Mouse (Mus musculus): ENCODE measurements at regions not wholly inside any gene's neighbourhood (a gene's known extent, or its start where the extent isn't known, plus 50 kb on each side); places are given as distances from the start of the nearest gene placed in this dataset.

DNA sequence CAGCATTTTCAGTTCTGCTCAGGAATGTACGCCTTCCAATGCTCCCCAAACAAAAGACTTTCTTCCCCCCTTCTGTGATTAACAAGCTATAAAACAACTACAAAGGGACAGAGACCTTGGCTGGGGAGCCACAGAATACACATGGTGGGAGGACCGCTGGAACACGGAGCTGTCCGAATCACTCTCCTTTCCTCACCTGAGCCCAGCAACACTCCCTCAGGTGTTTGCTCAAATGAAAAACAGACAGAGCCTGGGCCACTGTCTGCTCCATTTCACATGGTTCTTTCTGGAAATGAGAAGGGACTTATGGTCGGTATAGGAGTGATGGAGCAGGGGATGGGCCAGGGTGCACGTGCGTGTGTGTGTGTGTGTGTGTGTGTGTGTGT lies 215.9 kb downstream of the Mreg start:
- WGBS = 37% methylated on average over 7 of the region's 7 CpGs
- Histone ChIP-seq H3K27ac (ENCODE audit: insufficient read depth, low read length) (no peak overlapping the region), H3K4me3 (replicated peaks; ENCODE audit: insufficient read depth, low read depth, low read length) (no peak overlapping the region), H3K4me1 (ENCODE audit: control insufficient read depth, insufficient read depth, low read length) (no peaks in the 10 kb centered on the region), H3K27me3 (ENCODE audit: control insufficient read depth, insufficient read depth, low read length) (no peaks in the 10 kb centered on the region)
- DNase-seq = no peak
- TF ChIP-seq CTCF (IDR thresholded peaks at IDR 0.05; ENCODE audit: borderline replicate concordance, insufficient read depth, low read depth, low read length) (no peak), POLR2A (IDR thresholded peaks at IDR 0.05; ENCODE audit: borderline replicate concordance, insufficient read depth, low read length) (no peak)

- no peak overlapping the region for H3K27ac ChIP-seq (ENCODE audit: insufficient read depth, low read length)
Measured at GRCm38 (mm10) chr1:71995573-71996233, 216.4 kb downstream of the Mreg start.

GRCm38 (mm10) chr1:71990936-71991335 lies 221.2 kb downstream of the Mreg start:
- no peak overlapping the region for H3K4me3 ChIP-seq (replicated peaks; ENCODE audit: insufficient read depth, low read depth, low read length)
- 96% methylated on average over 3 of the region's 3 CpGs for WGBS

More at GRCm38 (mm10) chr1:71995573-71996233, 216.4 kb downstream of the Mreg start:
- Histone ChIP-seq H3K4me3 (replicated peaks; ENCODE audit: insufficient read depth, low read depth, low read length) (no peak overlapping the region), H3K27me3 (ENCODE audit: control insufficient read depth, insufficient read depth, low read length) (no peaks in the 10 kb centered on the region), H3K4me1 (ENCODE audit: control insufficient read depth, insufficient read depth, low read length) (no peaks in the 10 kb centered on the region)
- peak; percentile 4 to 7 for DNase-seq
- WGBS = 22% methylated on average over 16 of the region's 16 CpGs
- TF ChIP-seq POLR2A (IDR thresholded peaks at IDR 0.05; ENCODE audit: borderline replicate concordance, insufficient read depth, low read length) (no peak), CTCF (IDR thresholded peaks at IDR 0.05; ENCODE audit: borderline replicate concordance, insufficient read depth, low read depth, low read length) (no peak)

GRCm38 (mm10) chr1:71988086-71988485 lies 224.0 kb downstream of the Mreg start:
- WGBS = 86% methylated on average over 3 of the region's 3 CpGs
- no peak overlapping the region for H3K27ac ChIP-seq (ENCODE audit: insufficient read depth, low read length)
- H3K4me3 ChIP-seq (replicated peaks; ENCODE audit: insufficient read depth, low read depth, low read length) = no peak overlapping the region
- no peak for DNase-seq
- no peaks in the 10 kb centered on the region for H3K27me3 ChIP-seq (ENCODE audit: control insufficient read depth, insufficient read depth, low read length)
- H3K4me1 ChIP-seq (ENCODE audit: control insufficient read depth, insufficient read depth, low read length) = no peaks in the 10 kb centered on the region
- TF ChIP-seq CTCF (IDR thresholded peaks at IDR 0.05; ENCODE audit: borderline replicate concordance, insufficient read depth, low read depth, low read length) (no peak), POLR2A (IDR thresholded peaks at IDR 0.05; ENCODE audit: borderline replicate concordance, insufficient read depth, low read length) (no peak)

More at GRCm38 (mm10) chr1:71990936-71991335, 221.2 kb downstream of the Mreg start:
- no peak for TF ChIP-seq CTCF (IDR thresholded peaks at IDR 0.05; ENCODE audit: borderline replicate concordance, insufficient read depth, low read depth, low read length)
- no peak for TF ChIP-seq POLR2A (IDR thresholded peaks at IDR 0.05; ENCODE audit: borderline replicate concordance, insufficient read depth, low read length)
- H3K27me3 ChIP-seq (ENCODE audit: control insufficient read depth, insufficient read depth, low read length) = no peaks in the 10 kb centered on the region
- no peaks in the 10 kb centered on the region for H3K4me1 ChIP-seq (ENCODE audit: control insufficient read depth, insufficient read depth, low read length)
- H3K27ac ChIP-seq (ENCODE audit: insufficient read depth, low read length) = no peak overlapping the region
- no peak for DNase-seq

DNA sequence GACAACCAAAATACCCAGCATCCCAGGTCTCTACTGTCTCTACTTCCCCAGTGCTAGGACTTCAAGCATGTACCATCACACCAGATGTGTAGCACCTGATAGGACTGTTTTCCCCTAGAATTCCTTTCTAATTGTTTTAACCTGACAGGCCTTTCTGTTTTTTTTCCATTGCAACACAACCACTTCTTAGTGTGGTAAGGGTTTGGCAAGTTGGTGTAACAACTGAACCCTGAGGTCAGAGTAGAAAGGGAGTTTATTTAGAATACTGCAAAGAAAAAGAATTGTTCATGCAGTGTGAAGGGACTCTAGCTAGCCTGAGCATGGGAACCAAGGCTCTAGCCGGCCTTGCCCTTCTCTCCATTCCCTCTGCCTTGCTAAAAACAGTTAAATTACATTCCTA lies 226.1 kb downstream of the Mreg start:
- Histone ChIP-seq H3K4me1 (ENCODE audit: control insufficient read depth, insufficient read depth, low read length) (no peaks in the 10 kb centered on the region), H3K27me3 (ENCODE audit: control insufficient read depth, insufficient read depth, low read length) (no peaks in the 10 kb centered on the region), H3K27ac (ENCODE audit: insufficient read depth, low read length) (no peak overlapping the region), H3K4me3 (replicated peaks; ENCODE audit: insufficient read depth, low read depth, low read length) (no peak overlapping the region)
- no peak for TF ChIP-seq CTCF (IDR thresholded peaks at IDR 0.05; ENCODE audit: borderline replicate concordance, insufficient read depth, low read depth, low read length)
- TF ChIP-seq POLR2A (IDR thresholded peaks at IDR 0.05; ENCODE audit: borderline replicate concordance, insufficient read depth, low read length) = no peak
- DNase-seq = no peak
- 75% methylated on average over 1 of the region's 1 CpGs for WGBS

DNA sequence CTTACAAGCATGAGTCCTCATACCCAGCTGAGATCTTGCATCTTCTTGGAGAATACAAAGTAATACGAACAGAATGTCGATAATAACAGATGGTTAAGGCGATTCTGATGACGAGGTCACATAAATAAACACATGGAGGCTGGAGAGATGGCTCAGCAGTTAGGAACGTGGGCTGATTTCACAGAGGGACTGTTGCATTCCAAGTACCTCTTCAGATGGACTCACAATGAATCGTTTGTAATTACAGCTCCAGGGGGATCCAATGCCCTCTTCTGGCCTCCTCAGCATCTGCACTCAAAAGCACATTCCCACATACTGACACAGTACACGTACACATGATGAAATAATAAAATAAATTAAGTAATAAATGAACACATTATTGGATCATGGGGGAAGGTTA lies 228.3 kb downstream of the Mreg start:
- DNase-seq = no peak
- Histone ChIP-seq H3K27ac (ENCODE audit: insufficient read depth, low read length) (no peak overlapping the region), H3K4me1 (ENCODE audit: control insufficient read depth, insufficient read depth, low read length) (no peaks in the 10 kb centered on the region), H3K27me3 (ENCODE audit: control insufficient read depth, insufficient read depth, low read length) (no peaks in the 10 kb centered on the region), H3K4me3 (replicated peaks; ENCODE audit: insufficient read depth, low read depth, low read length) (no peak overlapping the region)
- no peak for TF ChIP-seq CTCF (IDR thresholded peaks at IDR 0.05; ENCODE audit: borderline replicate concordance, insufficient read depth, low read depth, low read length)
- TF ChIP-seq POLR2A (IDR thresholded peaks at IDR 0.05; ENCODE audit: borderline replicate concordance, insufficient read depth, low read length) = no peak
- WGBS = 79% methylated on average over 7 of the region's 7 CpGs

DNA sequence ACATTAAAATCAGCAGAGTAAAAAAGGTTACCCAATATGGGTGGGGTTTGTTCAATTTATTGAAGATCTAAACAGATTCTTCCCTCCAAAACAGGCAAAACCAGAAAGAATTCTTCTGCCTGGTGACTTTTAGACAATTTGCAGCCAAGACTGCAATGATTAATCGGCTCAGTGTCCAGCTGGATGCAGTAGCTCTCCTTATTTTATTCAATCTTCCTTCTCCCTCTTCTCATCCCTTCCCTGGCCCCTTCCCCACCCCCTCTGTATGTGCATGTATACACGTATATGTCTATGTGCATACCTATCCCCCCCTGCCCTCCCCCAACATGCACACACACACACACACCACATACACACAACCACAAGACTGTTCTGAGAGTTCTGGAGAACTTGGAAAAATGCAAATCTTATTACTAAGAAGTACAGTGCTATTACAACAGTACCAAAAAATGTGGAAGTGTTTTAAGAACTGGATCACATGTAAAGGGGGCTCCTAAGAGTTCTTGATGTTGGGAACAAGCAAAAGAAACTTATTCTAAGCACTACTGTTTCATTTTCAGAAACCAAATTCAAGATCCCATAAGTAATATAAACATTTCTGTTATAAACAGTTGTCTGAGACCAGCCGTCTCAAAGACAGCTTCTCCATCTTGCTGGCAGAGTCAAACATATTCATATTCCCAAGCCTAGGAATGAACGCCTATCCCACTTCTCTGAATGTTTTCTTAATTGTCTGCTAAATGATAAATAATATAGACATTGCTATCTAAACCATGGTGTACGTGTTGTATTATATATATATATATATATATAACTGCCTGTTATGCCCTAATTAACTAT lies 229.5 kb downstream of the Mreg start:
- no peak for DNase-seq
- 79% methylated on average over 5 of the region's 5 CpGs for WGBS
- TF ChIP-seq CTCF (IDR thresholded peaks at IDR 0.05; ENCODE audit: borderline replicate concordance, insufficient read depth, low read depth, low read length) (no peak), POLR2A (IDR thresholded peaks at IDR 0.05; ENCODE audit: borderline replicate concordance, insufficient read depth, low read length) (no peak)
- H3K27ac ChIP-seq (ENCODE audit: insufficient read depth, low read length) = no peak overlapping the region
- no peaks in the 10 kb centered on the region for H3K4me1 ChIP-seq (ENCODE audit: control insufficient read depth, insufficient read depth, low read length)
- no peaks in the 10 kb centered on the region for H3K27me3 ChIP-seq (ENCODE audit: control insufficient read depth, insufficient read depth, low read length)
- H3K4me3 ChIP-seq (replicated peaks; ENCODE audit: insufficient read depth, low read depth, low read length) = no peak overlapping the region

DNA sequence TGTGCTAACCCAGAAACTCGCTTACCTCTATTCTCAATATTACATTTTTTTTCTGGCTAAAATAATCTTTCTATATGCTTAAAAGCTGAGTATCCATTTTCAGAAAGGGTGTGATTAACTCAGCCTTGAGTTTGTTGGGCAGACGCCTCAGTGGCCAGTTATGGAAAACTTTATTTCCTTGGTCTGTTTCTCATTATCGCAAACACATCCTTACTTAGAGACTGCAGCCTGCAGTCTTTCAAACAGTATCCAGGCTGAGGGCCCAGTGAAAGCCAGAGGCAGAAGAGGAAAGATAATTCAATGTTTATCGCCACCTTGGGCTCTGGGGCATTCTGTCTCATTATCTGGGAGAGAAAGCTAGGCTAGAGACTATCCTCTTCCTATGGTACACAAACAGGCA lies 231.5 kb downstream of the Mreg start:
- Histone ChIP-seq H3K27me3 (ENCODE audit: control insufficient read depth, insufficient read depth, low read length) (no peaks in the 10 kb centered on the region), H3K27ac (ENCODE audit: insufficient read depth, low read length) (no peak overlapping the region)
- WGBS = 95% methylated on average over 4 of the region's 4 CpGs

More for the DNA sequence above, 231.5 kb downstream of the Mreg start:
- TF ChIP-seq CTCF (IDR thresholded peaks at IDR 0.05; ENCODE audit: borderline replicate concordance, insufficient read depth, low read depth, low read length) (no peak), POLR2A (IDR thresholded peaks at IDR 0.05; ENCODE audit: borderline replicate concordance, insufficient read depth, low read length) (no peak)
- H3K4me3 ChIP-seq (replicated peaks; ENCODE audit: insufficient read depth, low read depth, low read length) = no peak overlapping the region
- DNase-seq = no peak
- no peaks in the 10 kb centered on the region for H3K4me1 ChIP-seq (ENCODE audit: control insufficient read depth, insufficient read depth, low read length)
